Mouse (Mus musculus) kidney, postnatal 36 days (tissue): ENCODE data around the gene Fam120a.

Experiments used
- DNase-seq, 2 experiments: peaks; one replicate each; pipeline ENCODE4 v3.0.0; 2021 to 2022; ENCODE audit warnings: mixed read lengths in 2 of 2

Fam120a gene

GRCm38 (mm10) chr13:48967956-48968749 is at the start of gene Fam120a:
TSS of gene Fam120a (minus strand) at chr13:48968017.
- peak; percentile 89 to 92 for DNase-seq

- no peak for DNase-seq
These were observed 49.6 kb upstream of the Fam120a start for GRCm38 (mm10) chr13:49017375-49017774.

- peak; percentile 62 to 69 for DNase-seq
These were observed 48.5 kb upstream of the Fam120a start for GRCm38 (mm10) chr13:49016311-49016761.

GRCm38 (mm10) chr13:49015366-49016306 is 47.8 kb upstream of the Fam120a start:
- peak in 1 of 2 experiments; percentile 32 for DNase-seq

- no peak for DNase-seq
These were observed 45.5 kb upstream of the Fam120a start for GRCm38 (mm10) chr13:49013206-49013794.

GRCm38 (mm10) chr13:49001691-49002090 is 33.9 kb upstream of the Fam120a start:
- no peak for DNase-seq

GRCm38 (mm10) chr13:48998591-48998990 is 30.8 kb upstream of the Fam120a start:
- peak; percentile 70 to 80 for DNase-seq

- DNase-seq = no peak
These were observed 28.9 kb upstream of the Fam120a start for GRCm38 (mm10) chr13:48996731-48997130.

- DNase-seq = no peak
These were observed 27.1 kb upstream of the Fam120a start for GRCm38 (mm10) chr13:48994903-48995302.

- no peak for DNase-seq
These were observed 25.1 kb upstream of the Fam120a start for GRCm38 (mm10) chr13:48992914-48993313.

GRCm38 (mm10) chr13:48990138-48990537 is 22.3 kb upstream of the Fam120a start:
- no peak for DNase-seq

GRCm38 (mm10) chr13:48982482-48983098 is 14.8 kb upstream of the Fam120a start:
- DNase-seq = peak; percentile 58 to 84

- no peak for DNase-seq
These were observed 11.3 kb upstream of the Fam120a start for GRCm38 (mm10) chr13:48979069-48979468.

- peak; percentile 49 to 65 for DNase-seq
These were observed 10.0 kb upstream of the Fam120a start for GRCm38 (mm10) chr13:48977858-48978257.

- DNase-seq = no peak
These were observed 6.9 kb upstream of the Fam120a start for GRCm38 (mm10) chr13:48974699-48975098.

- DNase-seq = peak in 1 of 2 experiments; percentile 30
These were observed 6.4 kb upstream of the Fam120a start for GRCm38 (mm10) chr13:48974266-48974665.

- DNase-seq = peak; percentile 51
These were observed 5.4 kb upstream of the Fam120a start for GRCm38 (mm10) chr13:48973231-48973630.

- peak; percentile 85 to 90 for DNase-seq
These were observed 3.2 kb upstream of the Fam120a start for GRCm38 (mm10) chr13:48971033-48971432.

- DNase-seq = no peak
These were observed 2.7 kb upstream of the Fam120a start for GRCm38 (mm10) chr13:48970566-48970965.

- DNase-seq = no peak
These were observed 902 bp upstream of the Fam120a start for GRCm38 (mm10) chr13:48968750-48969088.

- peak; percentile 39 to 71 for DNase-seq
These were observed 681 bp downstream of the Fam120a start for GRCm38 (mm10) chr13:48966851-48967821.
